Mouse (Mus musculus): ENCODE results near the gene Bbc3. TPM values are rescaled to one million over a fixed set of nuclear protein-coding genes. Genes with fewer than 3 reads are reported as not detected.

Bbc3 gene
- polyA plus RNA-seq, 1 experiment = 34.6 TPM

- H3K4me3 ChIP-seq = peak overlapping the region; percentile 96
- no peaks in the 10 kb centered on the region for H3K27me3 ChIP-seq (ENCODE audit: control insufficient read depth, insufficient read depth, insufficient read length)
- H3K4me2 ChIP-seq (ENCODE audit: low read depth) = peak overlapping the region; percentile 86
- no peak for TF ChIP-seq MAX (IDR thresholded peaks at IDR 0.05; ENCODE audit: low read depth)
- no peaks in the 10 kb centered on the region for H3K36me3 ChIP-seq (ENCODE audit: control insufficient read depth, insufficient read depth)
- peak overlapping the region; percentile 95 for H3ac ChIP-seq (ENCODE audit: control insufficient read depth, insufficient read length)
- peaks cover 10% of the 10 kb centered on the region for H3K79me2 ChIP-seq (ENCODE audit: control insufficient read depth, insufficient read depth)
Measured at GRCm38 (mm10) chr7:16308555-16309317, 543 bp downstream of the Bbc3 start.

GRCm38 (mm10) chr7:16309318-16310019, 1.3 kb downstream of the Bbc3 start:
- TF ChIP-seq POLR2AphosphoS2 (IDR thresholded peaks at IDR 0.05; ENCODE audit: insufficient read length, low read depth) (peak; percentile 82), TCF3 (IDR thresholded peaks at IDR 0.05; ENCODE audit: insufficient read length, low read depth) (no peak), SRF (IDR thresholded peaks at IDR 0.05; ENCODE audit: control insufficient read depth, insufficient read length, low read depth) (no peak), POLR2A (IDR thresholded peaks at IDR 0.05; ENCODE audit: insufficient read length, low read depth) (peak; percentile 82), MAX (IDR thresholded peaks at IDR 0.05; ENCODE audit: low read depth) (no peak)
- Histone ChIP-seq H3K4me2 (ENCODE audit: low read depth) (peak overlapping the region; percentile 86), H3K79me2 (ENCODE audit: control insufficient read depth, insufficient read depth) (peaks cover 14% of the 10 kb centered on the region), H3K4me3 (peak overlapping the region; percentile 96), H3K27me3 (ENCODE audit: control insufficient read depth, insufficient read depth, insufficient read length) (no peaks in the 10 kb centered on the region), H3ac (ENCODE audit: control insufficient read depth, insufficient read length) (peak overlapping the region; percentile 95), H3K36me3 (ENCODE audit: control insufficient read depth, insufficient read depth) (no peaks in the 10 kb centered on the region)

- no peak for TF ChIP-seq TCF3 (IDR thresholded peaks at IDR 0.05; ENCODE audit: insufficient read length, low read depth)
- TF ChIP-seq MAX (IDR thresholded peaks at IDR 0.05; ENCODE audit: low read depth) = no peak
- TF ChIP-seq MYOD1 (IDR thresholded peaks at IDR 0.05; ENCODE audit: control insufficient read depth in 1 of 3, insufficient read length in 2 of 3, low read depth in 2 of 3) = peak in 1 of 3 experiments; percentile 53
- no peak for TF ChIP-seq POLR2AphosphoS2 (IDR thresholded peaks at IDR 0.05; ENCODE audit: insufficient read length, low read depth)
- no peak for TF ChIP-seq USF1 (IDR thresholded peaks at IDR 0.05; ENCODE audit: low read depth)
- peak in 1 of 3 experiments; percentile 73 for TF ChIP-seq MYOG (IDR thresholded peaks at IDR 0.05; ENCODE audit: control insufficient read depth in 1 of 3, insufficient read depth in 1 of 3, insufficient read length in 2 of 3, low read depth in 2 of 3)
- TF ChIP-seq SRF (IDR thresholded peaks at IDR 0.05; ENCODE audit: control insufficient read depth, insufficient read length, low read depth) = no peak
- no peak for TF ChIP-seq E2F4 (IDR thresholded peaks at IDR 0.05; ENCODE audit: insufficient read depth)
- no peak for TF ChIP-seq REST (IDR thresholded peaks at IDR 0.05; ENCODE audit: insufficient read depth, insufficient read length)
- no peak for TF ChIP-seq TCF12 (IDR thresholded peaks at IDR 0.05; ENCODE audit: insufficient read depth, poor library complexity, severe bottlenecking)
- peak; percentile 46 for TF ChIP-seq POLR2A (IDR thresholded peaks at IDR 0.05; ENCODE audit: insufficient read length, low read depth)
- Histone ChIP-seq H3K4me2 (ENCODE audit: low read depth) (peak overlapping the region; percentile 80), H3K4me3 (peak overlapping the region; percentile 96), H3ac (ENCODE audit: control insufficient read depth, insufficient read length) (peak overlapping the region; percentile 95), H3K79me2 (ENCODE audit: control insufficient read depth, insufficient read depth) (peaks cover 16% of the 10 kb centered on the region), H3K27me3 (ENCODE audit: control insufficient read depth, insufficient read depth, insufficient read length) (no peaks in the 10 kb centered on the region), H3K36me3 (ENCODE audit: control insufficient read depth, insufficient read depth) (no peaks in the 10 kb centered on the region)
Measured at GRCm38 (mm10) chr7:16310020-16310520, 1.9 kb downstream of the Bbc3 start.

- Histone ChIP-seq H3K36me3 (ENCODE audit: control insufficient read depth, insufficient read depth) (no peaks in the 10 kb centered on the region), H3K79me2 (ENCODE audit: control insufficient read depth, insufficient read depth) (peaks cover 23% of the 10 kb centered on the region), H3K4me2 (ENCODE audit: low read depth) (peak overlapping the region; percentile 80), H3K4me3 (peak overlapping the region; percentile 96), H3ac (ENCODE audit: control insufficient read depth, insufficient read length) (peak overlapping the region; percentile 95), H3K27me3 (ENCODE audit: control insufficient read depth, insufficient read depth, insufficient read length) (no peaks in the 10 kb centered on the region)
- TF ChIP-seq CEBPB (IDR thresholded peaks at IDR 0.05; ENCODE audit: insufficient read depth, poor library complexity, severe bottlenecking) (no peak), REST (IDR thresholded peaks at IDR 0.05; ENCODE audit: insufficient read depth, insufficient read length) (no peak), MYOD1 (IDR thresholded peaks at IDR 0.05; ENCODE audit: control insufficient read depth in 1 of 3, insufficient read length in 2 of 3, low read depth in 2 of 3) (no peak), MAX (IDR thresholded peaks at IDR 0.05; ENCODE audit: low read depth) (peak; percentile 12), SRF (IDR thresholded peaks at IDR 0.05; ENCODE audit: control insufficient read depth, insufficient read length, low read depth) (no peak), MYOG (IDR thresholded peaks at IDR 0.05; ENCODE audit: control insufficient read depth in 1 of 3, insufficient read depth in 1 of 3, insufficient read length in 2 of 3, low read depth in 2 of 3) (peak in 1 of 3 experiments; percentile 25), POLR2A (IDR thresholded peaks at IDR 0.05; ENCODE audit: insufficient read length, low read depth) (no peak), USF1 (IDR thresholded peaks at IDR 0.05; ENCODE audit: low read depth) (peak; percentile 88), TCF12 (IDR thresholded peaks at IDR 0.05; ENCODE audit: insufficient read depth, poor library complexity, severe bottlenecking) (no peak), TCF3 (IDR thresholded peaks at IDR 0.05; ENCODE audit: insufficient read length, low read depth) (no peak), POLR2AphosphoS2 (IDR thresholded peaks at IDR 0.05; ENCODE audit: insufficient read length, low read depth) (peak; percentile 67), E2F4 (IDR thresholded peaks at IDR 0.05; ENCODE audit: insufficient read depth) (no peak)
Measured at GRCm38 (mm10) chr7:16310521-16311452, 2.6 kb downstream of the Bbc3 start.
